Mouse (Mus musculus) thymus, postnatal 0 days (tissue): Measurements from ENCODE around the gene Wdr63. TPM values are rescaled to one million over a fixed set of nuclear protein-coding genes. Genes with fewer than 3 reads are reported as not detected.

Source experiments
- DNase-seq: peaks from one replicate; pipeline ENCODE4 v3.0.0-alpha.2; 2015; ENCODE audit warnings: low spot score
- polyA plus RNA-seq: library from polyadenylated mRNA; unstranded; fragments of >200 nt; fragmentation: Nextera tagmentation; extraction: Ambion mirVana; gene quantifications from 2 replicates; pipeline ENCODE4 v1.2.1, GENCODE M21; 2015

The Wdr63 gene
- polyA plus RNA-seq, 1 experiment from 2014 or later, result 0.33 TPM

DNA sequence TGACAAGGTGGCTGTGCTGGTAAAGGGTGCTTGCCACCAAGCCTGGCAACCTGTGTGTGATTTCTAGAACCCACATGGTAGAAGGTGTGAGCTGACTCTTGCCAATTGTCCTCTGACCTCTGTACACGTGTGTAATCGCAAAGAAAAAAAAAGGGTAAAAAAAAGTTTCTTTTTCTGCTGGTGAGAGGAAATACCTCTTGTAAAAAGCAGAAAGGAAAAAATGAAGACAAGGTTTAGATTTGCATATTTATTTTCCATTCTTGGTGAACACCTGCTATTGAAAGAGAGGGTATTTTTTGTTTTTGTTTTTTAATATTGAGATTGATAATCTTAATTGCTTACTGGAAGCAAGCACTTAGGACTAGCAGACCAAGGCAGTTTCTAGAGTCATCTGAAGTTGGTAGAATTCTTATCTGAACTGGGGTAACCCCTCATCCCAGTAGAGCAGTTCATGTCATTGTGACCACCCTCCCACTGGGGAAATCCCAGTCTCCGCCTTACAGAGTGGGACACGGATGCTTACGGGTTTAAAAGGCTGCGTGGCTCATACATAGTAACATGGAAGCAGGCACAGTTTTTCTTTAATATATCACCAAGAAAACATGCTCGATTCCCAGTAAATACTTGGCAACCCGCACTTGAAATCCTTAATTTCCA is 15.0 kb upstream of the Wdr63 start:
- no peak for DNase-seq

- no peak for DNase-seq
Measured at GRCm38 (mm10) chr3:146122125-146122420, 14.1 kb upstream of the Wdr63 start.

- peak; percentile 82 for DNase-seq
Measured at GRCm38 (mm10) chr3:146121310-146122124, 13.6 kb upstream of the Wdr63 start.

DNA sequence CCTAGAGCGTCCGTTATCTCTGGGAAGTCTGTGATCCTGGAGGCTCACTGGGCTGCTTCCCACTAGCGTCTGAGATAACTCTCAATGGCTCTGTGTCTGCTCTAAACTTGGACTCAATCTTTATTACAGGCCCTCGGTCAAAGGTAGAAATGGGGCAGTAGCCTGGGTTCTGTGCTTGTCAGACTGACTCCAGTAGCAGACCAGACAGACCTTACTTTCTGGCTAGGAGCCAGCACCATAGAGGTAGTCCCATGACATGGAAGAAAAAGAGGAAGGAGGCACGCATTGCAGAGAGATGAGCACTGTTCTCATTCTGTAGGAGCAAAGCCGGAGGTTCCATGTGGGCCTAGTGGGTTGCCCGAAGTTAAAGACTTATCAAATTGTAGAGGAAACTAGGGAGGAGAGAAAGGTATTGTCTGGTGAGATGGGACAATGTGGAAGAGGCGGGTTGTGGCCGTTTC is 10.1 kb upstream of the Wdr63 start:
- DNase-seq, result no peak

DNA sequence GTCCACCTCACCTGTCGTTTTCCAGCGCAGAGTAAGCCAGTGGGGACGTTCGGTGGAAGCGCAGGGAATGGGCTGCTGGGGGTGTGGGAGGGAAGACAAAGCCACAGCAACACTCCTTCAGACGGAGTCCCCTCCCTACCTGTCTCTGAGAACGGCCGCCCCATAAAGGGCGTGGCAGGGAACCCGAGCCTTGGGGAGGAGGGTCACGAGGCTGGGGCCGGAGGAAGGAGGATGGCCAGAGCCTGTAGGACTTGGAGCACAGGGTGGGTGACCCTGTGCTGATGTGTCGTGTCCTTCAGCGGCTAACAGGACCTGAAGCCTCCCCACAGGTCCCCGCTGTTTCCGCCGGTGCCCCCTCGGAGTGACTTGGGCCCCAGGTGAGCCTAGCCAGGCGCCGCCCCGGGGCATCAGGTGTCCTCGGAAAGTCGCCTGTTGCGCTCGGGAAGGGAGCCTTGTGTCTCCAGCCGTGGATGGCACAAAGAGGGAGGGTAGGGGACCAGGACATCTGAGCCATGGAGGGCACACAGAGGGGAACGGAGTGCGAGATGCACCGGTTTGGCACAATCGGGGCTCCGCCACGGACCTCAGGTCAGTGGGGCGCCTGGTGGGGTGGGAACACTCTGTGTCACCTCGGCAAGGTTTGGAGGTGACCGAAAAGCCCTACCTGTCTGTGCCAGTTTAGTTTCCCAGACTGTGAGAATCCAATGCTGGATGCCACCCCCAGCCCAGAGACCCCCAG is 9.5 kb upstream of the Wdr63 start, which contains the start of gene Mcoln3:
Gene Mcoln3, plus strand, starts transcription at position 193 of the 739 bp plus-strand sequence.
- no peak for DNase-seq

- no peak for DNase-seq
Measured at GRCm38 (mm10) chr3:146110916-146111315, 3.0 kb upstream of the Wdr63 start.

DNA sequence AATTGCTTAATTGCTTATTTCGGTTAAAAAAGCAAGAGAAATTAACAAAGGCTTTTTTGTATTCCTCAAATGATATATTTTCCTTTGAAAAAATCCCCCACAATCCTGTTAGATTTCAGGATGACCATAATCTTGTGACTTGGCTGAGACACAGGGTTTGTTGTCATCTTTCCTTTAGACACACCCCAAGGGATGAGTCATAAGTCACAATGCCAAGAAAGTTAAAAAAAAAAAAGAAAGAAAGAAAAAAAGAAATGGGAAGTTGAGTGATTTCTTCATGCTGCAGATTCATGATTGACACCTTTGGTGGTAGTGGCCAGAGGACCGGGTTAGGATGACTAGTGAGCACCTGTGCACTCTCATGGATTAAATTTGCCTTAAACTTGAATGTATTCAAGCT is 2.4 kb upstream of the Wdr63 start:
- DNase-seq, result no peak

GRCm38 (mm10) chr3:146108945-146109344 is 1.0 kb upstream of the Wdr63 start:
- DNase-seq, result no peak

DNA sequence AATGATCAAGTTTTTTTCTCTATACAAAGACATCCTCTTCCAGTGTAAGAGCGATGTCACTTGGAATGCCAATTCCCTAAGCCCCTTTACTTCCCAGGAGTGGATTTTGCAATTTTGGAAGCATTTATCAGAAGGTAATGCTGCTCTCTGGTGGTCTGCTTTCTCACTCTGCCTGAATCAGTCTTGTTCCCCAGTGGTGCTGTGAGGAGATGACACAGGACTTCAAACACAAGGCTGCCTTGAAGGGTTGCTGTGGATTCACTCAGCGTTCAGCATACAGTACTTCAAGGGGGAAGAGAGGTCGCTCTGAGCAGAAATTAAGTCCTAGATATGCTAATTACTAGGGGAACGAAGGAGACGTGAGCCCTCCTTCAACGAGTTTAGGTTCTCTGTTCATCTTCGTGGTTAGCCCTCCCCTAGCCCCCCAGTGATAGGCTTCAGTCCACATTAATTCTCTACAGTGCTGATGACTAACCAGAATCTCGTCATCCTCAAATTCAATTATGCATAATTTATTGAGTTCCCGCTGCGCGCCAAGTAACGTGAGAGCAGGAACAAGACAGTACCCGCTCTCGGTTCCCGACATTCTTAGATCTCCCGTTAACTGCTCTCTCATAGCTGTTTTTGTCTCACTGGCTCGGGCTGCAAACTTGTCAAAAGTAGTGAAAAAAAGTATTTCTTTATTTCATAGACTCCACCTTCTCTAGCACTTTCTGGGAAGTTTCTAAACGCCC is 647 bp downstream of the Wdr63 start:
- DNase-seq, result peak; percentile 33

DNA sequence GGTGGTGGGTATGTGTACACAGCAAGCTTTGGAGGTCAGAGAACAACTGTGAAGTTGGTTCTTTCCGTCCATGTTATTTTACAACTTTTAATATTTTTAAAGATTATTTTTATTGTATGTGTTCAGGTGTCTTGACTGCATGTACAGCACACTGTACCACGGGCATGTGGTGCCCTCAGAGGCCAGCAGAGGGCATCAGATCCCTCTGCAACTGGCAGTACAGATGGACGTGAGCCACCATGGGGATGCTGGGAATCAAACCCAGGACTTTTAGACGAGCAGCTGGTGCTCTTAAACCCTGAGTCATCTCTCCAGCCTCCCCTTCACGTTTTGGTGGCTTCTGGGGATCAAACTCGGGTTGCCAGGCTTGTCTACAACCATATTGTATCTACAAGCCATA is 5.9 kb downstream of the Wdr63 start:
- peak; percentile 25 for DNase-seq

DNA sequence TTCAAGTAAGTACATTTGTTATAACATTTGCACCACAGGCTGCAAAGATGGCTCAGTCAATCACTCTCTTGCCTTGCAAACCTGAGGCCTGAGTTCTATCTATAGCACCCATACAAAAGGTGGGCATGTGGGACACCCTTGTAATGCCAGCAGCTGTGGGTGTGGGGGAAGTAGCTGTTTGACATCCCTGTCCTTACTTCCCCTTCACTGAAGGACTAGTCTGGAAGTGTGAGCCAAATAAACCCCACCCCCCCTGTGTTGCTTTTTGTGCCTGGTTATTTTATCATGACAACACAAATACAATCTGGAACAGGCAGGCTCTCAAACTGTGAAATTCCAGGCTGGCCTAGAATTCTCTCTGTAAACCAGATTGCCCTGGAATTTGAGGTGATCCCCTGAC is 8.0 kb downstream of the Wdr63 start:
- no peak for DNase-seq

DNA sequence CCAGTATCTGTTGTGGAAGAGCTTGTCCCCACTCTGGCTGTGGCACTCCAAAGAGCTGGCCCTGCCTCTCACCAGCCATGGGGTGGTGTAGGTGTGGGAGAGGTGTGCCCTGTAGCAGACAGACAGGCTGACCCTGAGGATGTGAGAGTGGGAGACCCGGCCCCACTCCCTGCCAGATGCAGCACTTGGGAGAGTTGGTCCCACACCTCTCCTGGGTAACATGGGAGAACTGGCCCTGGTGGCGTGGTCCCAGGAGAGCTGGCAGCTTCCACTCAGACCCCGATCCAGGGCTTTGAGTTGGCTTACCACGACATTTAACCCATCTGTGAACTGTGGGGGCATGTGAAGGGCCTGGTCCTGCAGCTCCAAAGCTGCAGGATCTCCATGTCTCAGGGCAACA is 10.1 kb downstream of the Wdr63 start:
- no peak for DNase-seq

DNA sequence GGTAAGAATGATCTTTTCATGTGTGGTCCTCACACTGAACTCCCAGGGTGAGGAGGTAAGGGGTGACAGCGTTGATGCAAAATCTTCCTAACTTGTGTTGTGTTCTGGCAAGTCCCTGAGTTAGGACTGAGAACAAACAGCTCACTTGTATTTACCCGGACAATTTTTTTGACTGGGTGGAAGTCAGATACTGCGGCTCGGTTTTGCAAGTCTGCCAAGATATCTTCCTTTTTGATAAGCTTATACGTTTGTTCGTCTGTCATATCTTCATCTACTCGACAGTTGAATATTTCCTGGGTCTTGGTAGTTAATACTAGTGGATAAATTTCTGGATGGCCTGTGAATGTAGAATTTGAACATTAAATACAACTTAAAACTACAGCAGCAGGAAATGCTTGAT is 10.9 kb downstream of the Wdr63 start:
- DNase-seq, result no peak

- DNase-seq, result no peak
Measured at GRCm38 (mm10) chr3:146095066-146095465, 12.9 kb downstream of the Wdr63 start.

DNA sequence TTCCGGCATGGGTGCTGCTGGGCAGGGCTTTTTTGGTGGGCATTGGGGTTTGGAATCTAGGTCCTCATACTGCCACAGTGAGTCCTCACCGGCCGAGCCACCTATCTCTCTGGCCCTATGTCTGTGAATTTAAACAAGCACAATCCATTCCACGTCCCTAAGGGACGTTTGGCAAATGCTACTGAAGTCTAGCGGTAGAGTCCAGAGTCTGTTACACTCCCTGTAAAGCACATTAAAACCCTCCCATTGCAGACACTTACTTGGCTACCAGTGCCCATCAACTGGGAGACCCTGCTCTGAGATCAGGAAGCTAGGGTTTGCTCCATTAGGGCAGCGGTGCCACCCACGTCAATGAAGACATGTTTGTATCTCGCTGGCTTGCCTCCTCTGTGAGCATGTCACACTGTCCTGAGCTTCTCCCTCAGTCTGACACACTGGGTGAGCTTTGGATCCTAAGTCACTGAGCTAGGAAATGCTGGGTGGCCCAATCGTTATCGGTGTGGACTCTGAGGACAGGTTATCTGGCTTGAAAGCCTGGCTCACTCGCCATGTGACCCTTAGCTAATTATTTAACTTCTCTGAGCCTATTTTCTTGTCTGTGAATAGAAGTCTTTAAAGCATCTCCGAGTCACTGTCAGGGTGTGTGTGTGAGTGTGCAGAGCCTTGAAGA is 16.8 kb downstream of the Wdr63 start:
- DNase-seq, result no peak

DNA sequence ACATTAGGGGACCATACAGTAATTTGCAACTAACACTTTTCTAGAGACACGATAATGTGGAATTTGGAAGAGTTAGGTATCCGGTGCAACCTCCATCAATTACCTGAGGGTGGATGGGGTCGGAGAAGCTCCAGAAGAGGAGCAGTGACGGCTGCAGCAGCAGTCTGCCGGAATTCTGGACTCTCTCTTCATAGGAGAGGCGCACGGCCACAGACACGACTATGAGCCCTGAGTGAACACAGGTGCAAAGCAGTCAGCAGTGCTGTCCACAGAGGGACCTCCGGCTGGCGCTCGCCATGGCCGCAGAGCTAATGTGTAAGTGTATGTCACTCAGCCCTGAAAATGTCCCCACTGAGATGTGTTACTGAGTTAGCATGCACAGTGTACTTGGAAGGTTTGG is 27.7 kb downstream of the Wdr63 start:
- no peak for DNase-seq

- DNase-seq, result peak; percentile 40
Measured at GRCm38 (mm10) chr3:146072780-146073179, 35.1 kb downstream of the Wdr63 start.

GRCm38 (mm10) chr3:146069276-146069675 is 38.7 kb downstream of the Wdr63 start:
- DNase-seq, result no peak

DNA sequence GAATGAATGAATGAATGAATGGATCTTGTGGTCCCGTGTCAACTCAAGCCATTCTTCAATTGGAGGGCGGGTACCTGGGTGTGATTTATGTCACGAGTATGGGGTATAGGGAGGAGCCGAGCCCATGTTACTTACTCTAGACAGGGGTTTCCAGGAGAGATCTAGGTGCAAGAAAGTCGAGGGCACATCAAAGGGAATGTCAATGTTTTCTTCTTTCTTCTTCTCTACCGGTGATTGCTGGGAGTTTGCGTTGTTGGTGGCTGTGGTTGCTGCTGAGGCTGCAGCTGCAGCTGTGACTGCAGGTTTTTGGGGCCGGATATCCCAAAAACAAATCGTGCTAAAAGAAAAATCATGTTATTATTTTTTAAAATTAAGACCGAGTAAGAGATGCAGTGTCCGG is 44.8 kb downstream of the Wdr63 start:
- DNase-seq, result peak; percentile 86

DNA sequence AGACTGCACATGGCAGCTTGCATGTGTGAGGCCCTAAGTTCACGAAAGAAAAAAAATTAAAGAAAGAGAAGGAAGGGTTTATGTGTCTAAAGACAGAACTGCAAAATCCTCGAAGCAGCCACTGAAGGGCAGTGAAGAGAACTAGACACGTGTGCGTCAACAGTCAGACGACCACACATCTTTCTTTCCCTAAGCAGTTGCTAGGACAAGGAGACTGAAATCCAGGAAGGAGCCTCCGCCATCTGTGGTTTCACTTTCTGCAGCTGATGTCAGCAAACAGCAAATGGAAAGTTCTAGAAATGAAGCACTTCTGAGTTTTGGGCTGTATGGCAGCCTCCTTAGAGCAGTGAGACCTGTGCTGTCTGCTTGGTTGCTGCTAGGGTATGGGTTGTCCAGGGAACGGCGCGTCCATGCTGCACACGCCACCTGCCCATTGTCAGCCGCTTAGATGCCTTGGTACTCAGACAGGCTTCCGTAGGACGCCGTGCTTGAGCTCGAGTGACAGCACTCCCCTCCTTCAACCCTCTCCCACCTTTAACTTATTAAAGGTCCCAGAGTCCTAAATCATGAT is 48.5 kb downstream of the Wdr63 start:
- no peak for DNase-seq

- peak; percentile 64 for DNase-seq
Measured at GRCm38 (mm10) chr3:146058263-146058662, 49.7 kb downstream of the Wdr63 start.
